Mouse (Mus musculus) right cerebral cortex, postnatal 4 days (tissue): ENCODE measurements at regions not wholly inside any gene's neighbourhood (a gene's known extent, or its start where the extent isn't known, plus 50 kb on each side); places are given as distances from the start of the nearest gene placed in this dataset.

Experiments used
- DNase-seq: peaks from one replicate; pipeline ENCODE4 v3.0.0-alpha.2; 2022

DNA sequence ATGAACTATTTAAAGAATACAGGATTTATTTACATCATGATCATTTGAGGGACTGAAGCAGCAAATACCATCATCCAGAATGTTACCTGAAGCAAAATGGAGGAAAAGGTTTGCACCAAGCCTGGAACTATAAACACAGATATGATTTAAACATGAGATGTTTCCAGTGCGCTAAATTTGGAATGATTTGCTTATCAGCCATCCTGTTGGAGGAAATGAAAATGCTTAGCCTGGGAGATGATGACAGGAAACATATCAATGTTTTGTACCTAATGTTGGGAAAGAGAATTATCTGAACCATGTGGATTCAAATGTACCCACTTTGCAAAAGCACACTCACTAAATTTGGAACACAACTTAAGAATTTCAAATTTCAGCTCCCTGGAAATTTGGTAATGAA is 149.3 kb downstream of the Adgra3 start:
- no peak for DNase-seq

- DNase-seq, result no peak
These were observed 162.7 kb downstream of the Adgra3 start for GRCm38 (mm10) chr5:49896106-49896505.

- DNase-seq, result no peak
These were observed 178.4 kb downstream of the Adgra3 start for GRCm38 (mm10) chr5:49880383-49880782.

GRCm38 (mm10) chr5:49876240-49876639 is 182.6 kb downstream of the Adgra3 start:
- DNase-seq, result no peak

GRCm38 (mm10) chr5:49857202-49857601 is 201.6 kb downstream of the Adgra3 start:
- DNase-seq, result no peak

DNA sequence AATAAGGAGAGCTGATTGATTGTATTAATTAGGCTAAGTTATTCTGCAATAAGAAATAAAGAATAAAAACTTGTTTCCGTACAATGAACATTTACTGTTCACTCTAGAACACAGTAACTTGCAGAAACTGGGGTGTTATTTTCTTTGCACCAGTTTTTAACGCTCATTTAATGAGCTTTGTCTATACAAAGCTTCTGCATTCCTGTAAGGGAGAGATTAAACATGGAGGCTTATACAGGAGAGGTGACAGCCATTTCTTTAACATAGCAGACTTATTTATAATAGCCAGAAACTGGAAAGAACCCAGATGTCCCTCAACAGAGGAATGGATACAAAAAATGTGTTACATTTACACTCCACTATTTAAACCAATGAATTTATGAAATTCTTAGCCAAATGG is 202.8 kb downstream of the Adgra3 start:
- no peak for DNase-seq

GRCm38 (mm10) chr5:49848680-49849079 is 210.1 kb downstream of the Adgra3 start:
- DNase-seq, result no peak

DNA sequence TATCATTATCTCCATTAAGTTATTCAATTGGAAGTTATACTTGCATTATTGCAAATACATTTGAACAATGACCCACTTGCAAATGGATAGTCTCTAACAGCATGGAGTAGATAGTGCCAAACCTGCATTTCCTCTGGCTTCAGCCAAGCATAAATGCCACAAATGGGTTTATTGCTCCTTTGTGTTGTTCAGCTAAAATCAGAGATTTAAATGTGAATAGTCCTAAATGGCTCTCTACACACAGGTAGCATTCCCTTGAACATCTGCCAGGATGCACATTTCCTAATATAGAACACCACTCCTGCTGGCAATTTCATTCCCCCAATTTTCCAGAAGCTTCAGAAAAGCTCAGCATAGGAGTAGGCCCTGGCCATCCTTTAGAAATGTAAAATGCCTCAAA is 210.6 kb downstream of the Adgra3 start:
- DNase-seq, result no peak

DNA sequence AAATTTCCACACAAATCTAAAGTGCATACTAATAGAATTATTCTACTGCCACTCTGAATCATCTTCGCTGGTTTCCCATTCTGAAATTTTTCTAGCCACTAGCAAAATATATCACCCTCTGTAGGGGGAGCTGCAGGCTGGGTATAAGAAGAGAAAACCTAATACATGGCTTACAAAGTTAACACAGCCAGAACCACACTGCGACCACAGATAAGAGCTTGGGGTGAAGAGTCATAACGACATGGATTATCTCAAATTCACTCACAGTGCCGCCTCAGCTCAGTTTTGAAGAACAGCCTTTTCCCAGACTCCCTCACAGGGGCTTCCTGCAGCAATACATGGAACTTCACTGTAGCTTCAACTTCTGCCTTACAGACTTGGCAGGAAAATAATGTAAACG is 240.0 kb downstream of the Adgra3 start:
- no peak for DNase-seq

- no peak for DNase-seq
These were observed 242.1 kb downstream of the Adgra3 start for GRCm38 (mm10) chr5:49816751-49817150.

GRCm38 (mm10) chr5:49813335-49813734 is 245.5 kb downstream of the Adgra3 start:
- DNase-seq, result no peak

DNA sequence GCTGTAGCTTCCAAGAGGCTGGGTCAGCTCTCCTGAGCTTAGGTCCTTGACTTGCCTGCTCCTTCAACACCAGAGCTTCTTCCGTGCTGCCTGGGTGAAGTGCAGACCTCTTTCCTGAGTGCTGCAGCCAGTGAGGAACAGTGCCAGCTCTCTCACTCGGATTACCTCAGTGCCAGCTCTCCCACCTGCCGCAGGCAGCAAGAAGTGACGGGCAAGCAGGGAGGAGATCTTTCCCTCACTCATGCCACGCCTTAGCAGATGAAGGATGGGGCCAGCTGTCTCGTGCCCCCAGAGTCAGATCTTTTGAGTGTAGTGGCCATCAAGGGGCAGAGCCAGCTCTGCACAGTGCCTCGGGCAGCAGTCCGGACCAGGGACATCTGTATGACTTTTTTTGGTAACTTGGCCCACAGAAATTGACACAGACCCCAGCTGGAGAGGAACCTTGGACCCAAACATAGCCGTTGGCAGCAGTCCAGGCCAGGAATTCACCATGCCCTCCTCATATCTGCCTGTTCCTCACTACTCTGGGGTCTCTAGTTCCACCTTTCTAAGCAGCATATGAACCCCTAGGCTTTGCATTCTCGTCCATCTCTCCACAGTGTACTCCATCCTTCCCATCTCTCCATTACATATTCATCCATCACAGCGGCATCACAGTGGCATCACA is 263.9 kb upstream of the Kcnip4 start:
- peak; percentile 2 for DNase-seq

GRCm38 (mm10) chr5:49783728-49784127 is 259.0 kb upstream of the Kcnip4 start:
- DNase-seq, result peak; percentile 13

- DNase-seq, result no peak
These were observed 236.3 kb upstream of the Kcnip4 start for GRCm38 (mm10) chr5:49761054-49761453.

GRCm38 (mm10) chr5:49755531-49755930 is 230.8 kb upstream of the Kcnip4 start:
- DNase-seq, result no peak

- DNase-seq, result no peak
These were observed 187.9 kb upstream of the Kcnip4 start for GRCm38 (mm10) chr5:49712607-49713006.

- no peak for DNase-seq
These were observed 157.4 kb upstream of the Kcnip4 start for GRCm38 (mm10) chr5:49682156-49682555.

GRCm38 (mm10) chr5:49681514-49681913 is 156.8 kb upstream of the Kcnip4 start:
- DNase-seq, result no peak

- DNase-seq, result no peak
These were observed 151.2 kb upstream of the Kcnip4 start for GRCm38 (mm10) chr5:49675885-49676284.

DNA sequence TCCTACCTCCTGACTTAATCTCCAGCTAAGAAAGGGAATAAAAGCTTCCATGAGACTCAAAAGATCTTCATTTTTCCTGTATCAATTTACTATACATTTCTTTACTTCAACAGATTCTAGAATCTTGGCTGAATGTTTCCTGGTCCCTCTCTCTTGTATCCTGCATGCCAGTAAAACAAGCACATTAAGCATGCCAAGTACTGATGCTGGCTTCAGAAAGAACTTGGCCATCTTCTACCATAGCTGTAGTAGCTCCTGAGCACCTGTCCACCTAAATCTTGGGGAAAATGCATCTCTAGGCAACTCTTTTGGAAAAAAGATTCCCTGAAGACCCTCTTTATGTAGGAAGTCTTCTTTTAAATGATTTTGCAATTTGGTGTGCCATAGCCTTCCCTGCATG is 140.5 kb upstream of the Kcnip4 start:
- DNase-seq, result no peak

DNA sequence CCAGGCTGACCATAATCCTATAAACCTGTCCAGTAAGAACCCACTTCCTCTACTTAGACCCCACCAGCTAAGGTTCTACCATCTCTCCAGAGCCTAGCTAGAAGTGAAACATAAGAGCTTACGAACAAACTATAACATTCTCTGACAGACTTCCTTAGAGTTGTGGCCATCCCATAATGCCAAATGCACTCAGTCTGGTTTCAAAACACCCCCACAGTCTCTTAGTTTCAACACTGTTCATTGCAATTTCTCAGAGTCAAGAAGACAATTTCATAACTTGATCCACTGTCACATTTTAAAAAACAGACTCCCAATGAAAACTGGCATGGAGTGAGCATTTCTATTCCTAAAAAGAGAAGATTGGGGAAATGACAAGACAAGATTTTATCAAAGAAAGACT is 139.2 kb upstream of the Kcnip4 start:
- no peak for DNase-seq

- DNase-seq, result no peak
These were observed 137.4 kb upstream of the Kcnip4 start for GRCm38 (mm10) chr5:49662096-49662495.

DNA sequence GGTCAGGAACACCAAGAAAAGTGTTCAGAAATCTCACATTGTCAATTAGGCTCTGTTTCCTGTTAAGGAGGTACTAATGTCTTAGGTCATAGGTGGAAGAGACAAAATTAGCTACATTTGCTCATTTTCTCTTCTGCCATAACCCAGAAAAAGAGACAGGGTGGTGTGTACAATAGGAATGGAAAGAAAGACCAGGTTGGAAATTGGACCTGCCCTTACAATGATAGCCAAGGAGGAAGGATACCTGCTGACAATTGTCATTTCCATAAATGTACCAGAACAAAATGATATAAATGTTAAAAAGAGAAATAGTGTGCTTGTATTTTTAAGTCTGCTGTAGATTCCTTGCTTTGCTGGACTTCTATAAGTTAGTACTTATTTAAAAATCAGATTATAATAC is 135.9 kb upstream of the Kcnip4 start:
- no peak for DNase-seq

DNA sequence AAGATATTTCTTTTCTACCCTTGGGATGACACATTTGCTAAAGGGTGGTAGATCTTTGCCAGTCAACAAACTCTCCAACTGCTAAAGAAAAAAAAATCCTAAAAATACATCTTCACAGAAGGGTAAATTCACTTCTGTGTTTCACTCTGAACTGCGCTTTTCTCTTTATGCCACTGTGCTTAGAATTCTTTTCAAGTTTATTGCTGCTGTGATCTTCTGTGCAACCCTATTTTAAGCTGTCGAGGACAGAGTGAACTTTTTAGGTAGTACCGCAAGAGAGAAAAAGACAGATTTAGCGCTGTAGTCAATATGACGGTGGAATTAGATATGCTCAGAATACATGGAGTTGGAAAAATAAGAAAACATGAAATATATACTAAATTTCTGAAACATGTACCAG is 126.2 kb upstream of the Kcnip4 start:
- DNase-seq, result no peak

DNA sequence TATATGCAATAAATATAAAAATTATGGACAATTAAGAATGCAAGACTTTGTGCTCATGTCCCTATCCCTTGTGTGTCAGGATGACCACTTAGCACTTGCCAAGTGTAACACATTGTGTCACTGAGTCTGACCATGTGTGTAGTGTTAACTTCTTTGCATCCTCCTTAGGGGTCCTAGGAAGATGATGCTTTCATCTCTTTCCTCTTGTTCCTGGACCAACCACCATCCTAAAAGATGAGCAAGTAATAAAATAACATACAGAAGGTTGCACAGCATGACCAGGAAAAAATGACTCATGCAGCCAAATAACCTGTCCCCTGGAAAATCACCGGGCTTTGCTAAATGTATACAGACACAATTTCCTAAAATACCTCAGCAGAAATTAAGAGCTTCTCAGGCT is 121.1 kb upstream of the Kcnip4 start:
- DNase-seq, result no peak

DNA sequence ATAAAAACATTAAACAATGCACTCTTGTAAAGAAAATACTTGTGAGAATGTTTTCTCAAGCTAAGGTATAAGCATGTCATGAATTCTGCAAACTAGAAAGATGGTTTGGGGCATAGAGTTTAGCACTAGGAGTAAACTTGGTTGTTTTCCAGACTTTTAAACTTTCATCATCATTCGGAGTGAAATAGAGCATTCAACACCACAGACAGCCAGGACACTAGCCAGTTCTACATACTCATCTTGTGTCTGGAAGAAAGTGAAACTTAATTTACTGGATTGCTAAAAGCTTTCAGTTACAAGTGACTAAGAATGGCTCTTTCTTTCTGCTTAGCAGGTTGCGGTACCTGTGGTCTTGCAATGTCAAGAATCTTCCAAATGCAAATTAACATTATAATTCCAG is 119.9 kb upstream of the Kcnip4 start:
- DNase-seq, result no peak
